Mouse (Mus musculus) cerebellum, adult 11 months (tissue): ENCODE measurements at regions not wholly inside any gene's neighbourhood (a gene's known extent, or its start where the extent isn't known, plus 50 kb on each side); places are given as distances from the start of the nearest gene placed in this dataset.
"Not testable (repeated sequence)": the region's sequence is repeated elsewhere in the genome, so short reads cannot be mapped to it uniquely, and the experiment has no call there.

Experiments used
- DNase-seq: peaks from one replicate; pipeline ENCODE4 v3.0.0; 2022

DNA sequence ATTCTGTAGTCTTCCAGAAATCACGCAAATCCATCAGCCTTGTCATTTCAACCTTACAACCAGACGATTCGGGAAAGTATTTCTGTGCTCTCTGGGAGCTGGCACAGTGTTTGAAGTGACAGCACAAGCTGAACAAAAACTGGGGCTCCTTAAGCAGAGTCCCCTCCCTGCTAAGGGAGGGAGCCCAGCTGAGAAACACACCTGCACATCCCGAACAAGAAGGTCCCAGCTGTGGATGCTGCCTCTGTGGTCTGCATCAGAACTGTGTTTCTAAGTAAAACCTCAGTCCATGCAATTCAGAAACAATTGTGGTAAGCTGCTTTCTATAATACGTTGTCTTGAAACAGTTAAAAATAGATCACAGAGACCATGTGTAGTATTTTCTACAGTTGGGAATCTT is 693.8 kb downstream of the Dad1 start:
- not testable (repeated sequence) for DNase-seq

DNA sequence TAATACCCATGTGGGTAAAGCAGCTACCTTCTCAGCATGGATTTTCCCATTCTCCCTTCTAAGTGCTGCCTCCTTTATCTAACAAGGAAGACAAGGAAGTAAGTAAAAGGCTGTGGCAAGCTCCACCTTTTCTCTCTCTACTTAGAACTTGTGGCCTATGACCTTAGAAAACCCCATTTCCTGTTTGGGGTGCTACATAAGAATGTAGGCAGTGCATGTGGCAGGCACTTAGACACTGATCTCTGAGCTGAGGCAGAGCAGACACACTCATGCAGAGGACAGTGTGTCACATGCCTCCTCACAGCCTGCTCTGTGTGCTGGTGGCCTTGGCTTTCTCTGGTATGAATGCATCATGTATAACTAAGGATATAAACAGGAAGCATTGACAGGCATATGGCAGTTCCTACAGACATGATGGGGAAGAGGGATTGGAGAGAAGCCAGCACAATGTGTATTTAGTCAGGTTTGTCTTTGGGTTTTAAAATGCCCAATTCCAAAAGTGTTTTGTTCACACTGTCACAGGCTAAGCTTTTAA is 694.5 kb downstream of the Dad1 start:
- not testable (repeated sequence) for DNase-seq

DNA sequence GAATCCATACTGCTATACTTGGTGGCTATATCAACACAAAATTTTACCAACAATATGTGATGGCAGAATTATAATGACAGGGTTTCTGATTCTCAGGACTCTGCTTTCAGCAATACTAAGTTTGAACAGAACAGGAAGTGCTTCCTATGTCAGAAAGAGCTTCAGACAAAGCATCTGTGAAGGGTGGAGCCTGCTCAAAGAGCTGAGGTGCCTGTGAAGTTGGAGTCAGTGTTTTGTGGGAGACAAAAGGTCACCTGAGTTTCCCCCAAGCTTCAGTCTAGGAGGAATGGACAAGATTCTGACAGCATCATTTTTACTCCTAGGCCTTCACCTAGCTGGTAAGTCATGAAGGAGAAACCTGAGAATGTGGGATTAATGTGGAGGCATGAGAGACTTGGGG is 700.1 kb downstream of the Dad1 start:
- DNase-seq = no peak

DNA sequence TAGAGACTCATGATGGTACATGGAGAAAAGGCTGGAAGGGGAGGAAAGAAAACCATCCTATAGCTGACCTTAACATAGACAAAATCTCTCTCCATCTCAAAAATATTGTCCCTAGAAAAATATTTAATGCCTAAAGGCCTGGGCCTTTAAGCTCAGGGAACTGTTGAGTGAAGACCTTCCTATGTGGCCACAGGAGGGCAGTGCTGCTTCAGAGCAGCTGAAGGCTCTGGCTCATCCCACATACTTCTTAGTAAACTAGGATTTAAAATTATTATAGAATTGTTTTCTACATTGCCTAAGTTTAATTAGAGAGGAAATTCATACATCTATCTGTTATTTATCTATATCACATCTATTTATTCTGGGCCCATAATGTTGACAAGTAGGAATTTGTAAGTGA is 706.5 kb downstream of the Dad1 start:
- not testable (repeated sequence) for DNase-seq

DNA sequence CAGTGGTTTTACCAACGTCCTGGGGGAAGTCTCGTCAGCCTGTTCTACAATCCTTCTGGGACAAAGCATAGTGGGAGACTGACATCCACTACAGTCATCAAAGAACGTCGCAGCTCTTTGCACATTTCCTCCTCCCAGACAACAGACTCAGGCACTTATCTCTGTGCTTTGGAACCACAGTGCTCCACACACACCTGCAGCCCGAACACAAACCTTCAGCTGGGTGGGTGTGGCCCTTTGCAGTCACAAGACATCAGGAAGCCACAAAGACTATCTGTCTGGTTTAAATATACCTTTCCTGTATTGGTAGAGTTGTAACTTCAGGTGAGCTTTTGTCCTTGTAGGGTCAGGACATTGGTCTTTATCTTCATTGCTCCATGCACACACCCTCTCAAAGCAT is 708.6 kb downstream of the Dad1 start:
- DNase-seq = no peak

DNA sequence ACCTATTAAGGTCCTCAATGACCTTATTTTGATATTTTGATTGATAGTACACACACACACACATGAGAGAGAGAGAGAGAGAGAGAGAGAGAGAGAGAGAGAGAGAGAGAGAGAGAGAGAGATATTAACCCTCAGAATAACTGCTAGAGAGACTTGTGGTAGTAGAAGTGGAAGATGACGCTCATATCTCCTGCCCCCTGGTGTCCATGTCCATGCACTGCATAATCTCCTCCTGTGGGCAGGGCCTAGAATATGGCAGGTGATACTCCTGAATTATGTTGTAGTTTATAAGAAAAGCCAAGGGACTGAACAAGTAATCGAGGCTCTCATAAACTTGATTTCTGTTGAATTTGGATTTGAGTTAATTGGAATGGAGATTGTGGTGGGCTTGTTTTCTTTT is 712.3 kb downstream of the Dad1 start:
- DNase-seq = not testable (repeated sequence)

DNA sequence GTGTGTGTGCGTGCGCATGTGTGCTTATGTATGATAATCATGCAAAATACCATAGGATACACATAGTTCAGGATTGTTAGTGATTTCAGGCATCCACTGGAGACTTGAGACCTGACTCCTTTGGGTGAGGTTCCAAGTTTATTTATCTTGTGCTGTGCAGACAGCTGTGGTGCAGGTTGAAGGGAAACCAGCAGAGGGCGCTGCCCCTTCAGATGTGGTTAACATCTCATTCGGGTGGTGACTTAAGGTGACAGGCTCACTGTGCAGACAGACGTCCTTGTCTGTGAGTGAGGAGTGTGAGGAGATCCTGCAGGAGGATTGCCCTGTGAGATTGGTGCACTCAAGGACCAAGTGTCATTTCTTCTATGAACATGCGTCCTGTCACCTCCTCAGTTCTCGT is 716.0 kb downstream of the Dad1 start:
- DNase-seq = not testable (repeated sequence)

DNA sequence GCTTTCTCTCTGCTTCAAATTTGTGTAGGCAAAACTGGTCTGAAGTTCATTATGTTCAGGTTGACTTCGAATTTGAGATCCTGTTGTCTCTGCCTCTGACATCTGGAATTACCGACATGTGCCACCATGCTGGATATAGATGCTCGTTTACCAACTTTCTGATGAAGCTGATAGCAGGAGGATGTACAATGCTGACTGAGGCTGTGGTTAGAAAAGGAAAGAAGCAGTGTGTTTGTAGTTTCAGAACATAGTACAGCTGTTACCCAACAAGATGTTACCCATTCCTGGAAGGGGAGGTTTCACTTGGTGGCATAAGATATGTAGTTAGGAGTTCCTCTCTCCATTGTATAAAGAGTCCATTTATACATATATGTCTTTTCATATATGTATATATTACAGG is 730.5 kb downstream of the Dad1 start:
- DNase-seq = not testable (repeated sequence)

DNA sequence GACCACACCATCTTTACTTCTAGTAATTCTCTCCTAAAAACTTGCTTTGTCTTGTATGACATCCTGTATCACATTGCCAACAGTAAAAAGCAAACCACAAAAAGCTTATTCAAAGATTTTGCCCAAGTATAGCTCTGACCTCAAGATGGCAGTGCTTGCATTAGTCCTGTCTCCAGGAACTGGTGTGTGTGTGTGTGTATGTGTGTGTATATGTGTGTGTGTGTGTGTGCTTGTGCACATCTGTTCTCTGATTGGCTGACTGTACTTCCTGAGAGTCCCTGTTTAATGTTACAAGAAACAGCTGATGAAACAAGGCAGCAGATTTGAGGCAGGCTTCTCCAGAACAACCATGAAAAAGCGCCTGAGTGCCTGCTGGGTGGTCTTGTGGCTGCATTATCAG is 735.0 kb downstream of the Dad1 start:
- DNase-seq = not testable (repeated sequence)

DNA sequence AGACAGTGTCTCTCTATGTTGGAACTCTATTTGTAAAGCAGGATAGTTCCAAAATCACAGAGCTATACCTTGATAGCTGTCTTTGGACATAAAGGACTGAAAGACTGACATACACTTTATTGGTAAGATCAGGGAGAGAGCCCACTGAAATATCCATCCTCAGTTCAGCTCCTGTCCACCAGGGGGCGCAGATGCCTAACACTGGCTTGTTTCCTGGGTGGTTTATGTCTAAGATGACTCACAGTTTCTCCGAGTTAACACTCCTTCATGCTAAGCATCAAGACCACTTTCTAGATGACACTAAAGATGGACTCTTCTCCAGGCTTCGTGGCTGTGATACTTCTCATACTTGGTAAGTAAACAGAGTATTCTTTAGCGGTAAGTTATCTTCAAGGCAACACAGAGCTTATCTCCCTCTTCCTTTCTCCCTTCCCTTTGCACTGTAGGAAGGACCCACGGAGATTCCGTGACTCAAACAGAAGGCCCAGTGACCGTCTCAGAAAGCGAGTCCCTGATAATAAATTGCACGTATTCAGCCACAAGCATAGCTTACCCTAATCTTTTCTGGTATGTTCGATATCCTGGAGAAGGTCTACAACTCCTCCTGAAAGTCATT is 737.2 kb downstream of the Dad1 start:
- not testable (repeated sequence) for DNase-seq

DNA sequence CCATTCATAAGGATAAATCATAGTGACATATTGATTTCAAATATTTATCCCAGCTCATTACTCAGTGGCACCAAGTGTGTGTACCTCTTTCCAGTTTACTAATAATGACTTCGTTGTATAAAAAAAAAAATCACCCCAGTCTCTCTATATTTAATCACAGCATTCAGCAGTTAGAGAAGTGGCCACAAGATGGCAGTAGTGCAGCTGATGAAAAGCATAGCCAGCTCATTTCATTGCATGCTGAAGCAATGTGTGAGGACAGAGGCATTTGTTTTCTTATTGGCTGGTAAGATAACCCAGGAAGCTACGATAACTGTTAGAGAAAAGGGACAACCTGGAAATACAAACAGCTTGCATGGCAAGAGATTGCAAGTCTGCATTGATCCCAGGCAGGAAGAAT is 748.5 kb downstream of the Dad1 start:
- DNase-seq = not testable (repeated sequence)

DNA sequence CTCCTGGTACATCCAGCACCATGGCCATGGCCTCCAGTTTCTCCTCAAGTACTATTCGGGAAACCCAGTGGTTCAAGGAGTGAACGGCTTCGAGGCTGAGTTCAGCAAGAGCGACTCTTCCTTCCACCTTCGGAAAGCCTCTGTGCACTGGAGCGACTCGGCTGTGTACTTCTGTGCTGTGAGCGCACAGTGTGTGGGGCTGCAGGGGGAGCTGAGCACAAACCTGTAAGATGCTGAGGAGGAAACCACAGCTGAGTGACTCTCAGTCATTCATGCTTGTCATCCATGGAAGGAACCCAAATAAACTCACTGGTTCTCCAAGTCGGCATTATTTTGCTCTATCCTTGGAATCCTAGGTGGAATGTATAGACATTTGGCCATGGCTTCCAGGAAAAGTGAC is 765.5 kb downstream of the Dad1 start:
- DNase-seq = not testable (repeated sequence)

DNA sequence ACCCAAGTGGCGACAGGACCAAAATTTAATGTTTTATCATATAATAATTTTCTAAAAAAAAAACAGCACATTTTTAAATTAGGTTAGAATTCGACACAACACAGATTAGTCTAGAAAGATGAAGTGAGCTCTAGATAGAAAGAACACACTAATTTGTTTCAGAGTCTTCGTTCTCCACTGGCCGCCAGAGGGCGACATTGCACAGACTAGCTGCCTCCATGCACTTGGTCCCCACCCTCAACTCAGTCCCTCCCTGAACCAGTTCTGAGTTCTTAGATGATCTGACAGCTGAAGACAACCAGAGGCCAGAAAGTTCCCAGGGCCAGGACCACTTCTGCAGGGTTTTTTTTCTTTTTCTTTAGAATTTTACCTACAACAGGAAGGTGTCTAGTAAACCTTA is 766.3 kb downstream of the Dad1 start:
- not testable (repeated sequence) for DNase-seq

DNA sequence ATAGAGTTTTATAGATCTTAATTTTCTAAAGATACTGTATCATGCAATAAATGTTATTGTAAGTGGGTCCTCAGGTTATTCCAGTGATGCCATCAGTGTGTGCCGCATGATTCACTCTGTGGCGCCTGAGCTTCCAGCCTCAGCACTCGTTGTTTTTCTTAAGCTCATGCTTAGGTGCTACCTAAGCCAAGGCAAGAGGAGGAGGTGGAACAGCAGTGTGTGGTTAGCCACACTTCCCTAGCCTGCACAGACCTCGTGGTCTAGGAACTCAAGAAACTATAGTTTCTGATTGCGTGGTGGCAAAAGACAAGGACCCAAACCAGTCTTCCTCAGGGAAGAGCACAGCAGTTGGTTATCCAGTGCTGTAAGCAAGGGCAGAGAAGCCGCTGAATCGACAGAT is 779.7 kb downstream of the Dad1 start:
- not testable (repeated sequence) for DNase-seq

DNA sequence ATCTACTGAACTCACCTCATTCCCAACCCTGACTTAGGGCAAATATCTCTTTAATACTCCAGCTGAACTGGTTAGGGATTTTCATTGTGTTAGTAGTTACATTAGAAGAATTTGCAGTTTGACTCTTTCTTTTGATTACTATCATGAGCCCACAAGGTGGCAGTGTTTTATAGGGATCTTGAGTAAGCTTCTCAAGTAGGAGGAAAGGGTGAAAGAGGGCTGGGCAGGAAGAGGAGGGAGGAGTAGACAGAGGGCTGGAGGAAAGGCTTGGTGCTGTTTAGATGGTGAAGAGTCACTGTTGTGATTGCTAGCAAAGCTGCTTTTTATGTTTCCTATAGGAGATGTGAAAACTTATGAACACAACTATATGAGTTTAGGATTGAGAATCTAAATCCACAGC is 793.1 kb downstream of the Dad1 start:
- not testable (repeated sequence) for DNase-seq

DNA sequence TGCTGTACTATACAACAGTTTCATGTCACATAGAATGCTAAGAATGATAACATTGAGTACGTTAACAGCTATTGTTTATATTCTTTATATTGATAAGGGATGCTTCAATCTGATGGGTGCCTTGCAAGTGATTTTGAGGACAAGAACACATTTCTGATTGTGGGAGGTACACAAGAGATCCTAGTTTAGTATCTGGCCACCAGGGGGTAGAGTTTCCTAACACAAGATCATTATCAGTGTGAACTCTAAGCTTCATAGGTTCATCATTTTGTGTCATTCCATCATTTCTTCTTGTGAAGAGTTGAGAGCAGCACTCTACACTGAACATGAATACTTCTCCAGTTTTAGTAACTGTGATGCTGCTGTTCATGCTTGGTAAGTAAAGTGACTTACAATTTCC is 799.9 kb downstream of the Dad1 start:
- DNase-seq = no peak

DNA sequence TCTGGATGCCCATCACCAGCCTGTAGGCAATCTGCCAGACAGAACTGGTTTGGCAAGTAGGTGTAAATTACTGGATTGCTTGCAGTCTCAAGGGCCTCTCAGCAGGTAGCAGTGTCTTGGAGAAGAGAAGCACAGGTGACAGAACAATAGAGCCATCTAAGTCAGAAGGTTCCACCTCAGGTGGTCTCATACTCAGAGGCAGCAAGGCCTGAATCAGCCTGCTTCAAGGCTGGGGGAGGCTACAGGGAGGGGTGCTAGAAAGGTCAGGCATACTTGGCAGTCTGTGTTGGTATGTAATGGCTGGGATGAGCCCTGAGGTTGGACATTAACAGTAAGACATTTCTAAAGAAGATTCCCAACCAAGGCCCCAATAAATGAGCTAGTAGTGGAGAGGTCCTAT is 814.3 kb downstream of the Dad1 start:
- DNase-seq = not testable (repeated sequence)

DNA sequence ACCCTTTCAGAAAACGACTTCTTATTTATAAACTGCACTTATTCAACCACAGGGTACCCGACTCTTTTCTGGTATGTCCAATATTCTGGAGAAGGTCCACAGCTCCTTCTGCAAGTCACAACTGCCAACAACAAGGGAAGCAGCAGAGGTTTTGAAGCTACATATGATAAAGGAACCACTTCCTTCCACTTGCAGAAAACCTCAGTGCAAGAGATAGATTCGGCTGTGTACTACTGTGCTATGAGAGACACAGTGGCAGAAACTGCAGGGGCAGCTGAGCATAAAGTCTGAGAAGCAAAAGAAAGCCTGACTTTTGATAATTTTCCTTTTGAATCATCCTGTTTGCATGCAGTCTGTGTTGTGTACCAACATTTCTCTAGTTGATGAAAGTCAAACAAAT is 823.8 kb downstream of the Dad1 start:
- not testable (repeated sequence) for DNase-seq

DNA sequence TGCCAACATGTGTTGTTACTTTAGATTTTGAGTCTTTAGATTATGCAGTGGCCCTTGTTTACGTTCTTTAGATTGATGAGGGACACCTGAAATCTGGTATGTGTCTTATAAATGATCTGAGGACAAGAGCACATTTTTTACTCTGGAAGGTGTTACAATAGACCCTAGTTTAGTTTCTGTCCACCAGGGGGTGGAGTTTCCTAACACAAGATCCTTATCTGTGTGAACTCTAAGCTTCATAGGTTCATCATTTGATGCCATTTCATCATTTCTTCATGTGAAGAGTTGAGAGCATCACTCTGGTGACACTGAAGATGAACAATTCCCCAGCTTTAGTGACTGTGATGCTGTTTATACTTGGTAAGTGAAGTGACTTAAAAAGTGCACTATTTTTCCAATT is 825.5 kb downstream of the Dad1 start:
- DNase-seq = not testable (repeated sequence)

DNA sequence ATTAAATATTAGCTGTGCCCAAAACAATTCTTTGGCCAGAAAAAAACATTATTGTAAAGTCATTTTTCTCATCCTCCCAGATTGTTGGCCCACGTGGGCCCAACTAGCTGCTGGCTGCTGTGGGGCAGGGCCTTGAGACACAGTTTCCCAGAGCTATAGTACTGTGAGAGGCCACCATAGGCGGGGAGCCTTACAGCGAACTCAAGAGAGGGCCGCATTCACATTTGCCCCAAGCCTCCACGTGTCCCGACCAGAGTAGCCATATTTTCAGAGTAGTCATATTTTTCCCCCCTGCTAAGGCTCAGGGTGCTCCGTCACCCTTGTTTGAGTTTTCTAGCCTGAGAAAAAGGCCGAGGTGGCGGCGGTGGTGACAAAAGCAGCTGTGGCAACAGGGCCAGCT is 826.3 kb downstream of the Dad1 start:
- not testable (repeated sequence) for DNase-seq

DNA sequence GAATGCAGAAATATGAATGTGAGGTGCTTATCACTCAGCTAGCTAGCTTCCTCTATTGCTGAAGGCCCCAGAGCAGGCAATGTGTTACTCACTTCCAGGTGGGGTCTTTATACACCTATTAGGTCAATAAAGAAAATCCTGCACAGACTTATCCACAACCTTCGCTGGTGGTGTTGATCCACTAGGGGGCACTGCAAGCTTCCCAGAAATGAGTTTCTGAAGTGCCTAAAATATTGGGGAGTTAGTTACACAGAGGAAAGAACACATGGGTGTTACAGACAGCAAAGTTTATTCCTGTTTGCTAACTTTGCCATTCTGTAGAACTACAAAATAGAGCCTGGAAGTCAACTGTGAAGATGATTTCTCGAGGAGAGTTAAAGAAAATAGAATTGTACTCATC is 836.9 kb downstream of the Dad1 start:
- DNase-seq = not testable (repeated sequence)

DNA sequence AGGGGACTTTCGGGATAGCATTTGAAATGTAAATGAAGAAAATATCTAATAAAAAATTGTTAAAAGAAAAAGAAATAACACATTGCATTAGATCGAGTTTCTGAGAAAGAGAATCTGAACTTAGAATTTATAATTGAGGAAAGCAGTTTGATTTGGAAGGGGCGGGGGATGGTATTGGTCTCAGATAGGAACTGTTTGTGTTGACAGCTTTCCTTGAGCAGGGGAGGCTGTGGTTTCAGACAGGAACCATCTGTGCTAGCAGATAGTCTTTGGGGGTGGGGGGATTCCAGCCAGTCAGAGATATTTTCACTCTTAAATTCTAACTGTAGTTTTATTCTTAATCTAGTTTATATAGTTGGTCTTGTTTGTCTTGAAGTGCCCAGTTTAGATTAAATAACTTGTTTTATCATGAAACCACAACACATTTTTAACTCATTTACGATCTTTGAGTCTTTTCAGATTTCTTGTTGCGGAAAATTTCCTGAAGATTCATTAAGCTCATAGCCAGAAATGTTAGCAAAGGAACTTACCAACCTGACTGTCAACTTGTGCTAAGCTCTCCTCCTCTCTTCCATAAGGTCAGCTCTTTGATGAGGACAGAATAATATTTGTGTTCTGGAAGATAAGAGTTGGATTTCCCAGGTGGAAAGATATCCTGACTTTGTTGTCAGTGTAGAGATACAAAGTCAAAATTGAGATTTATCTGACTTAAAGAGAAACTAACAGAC is 846.2 kb downstream of the Dad1 start:
- DNase-seq = not testable (repeated sequence)

DNA sequence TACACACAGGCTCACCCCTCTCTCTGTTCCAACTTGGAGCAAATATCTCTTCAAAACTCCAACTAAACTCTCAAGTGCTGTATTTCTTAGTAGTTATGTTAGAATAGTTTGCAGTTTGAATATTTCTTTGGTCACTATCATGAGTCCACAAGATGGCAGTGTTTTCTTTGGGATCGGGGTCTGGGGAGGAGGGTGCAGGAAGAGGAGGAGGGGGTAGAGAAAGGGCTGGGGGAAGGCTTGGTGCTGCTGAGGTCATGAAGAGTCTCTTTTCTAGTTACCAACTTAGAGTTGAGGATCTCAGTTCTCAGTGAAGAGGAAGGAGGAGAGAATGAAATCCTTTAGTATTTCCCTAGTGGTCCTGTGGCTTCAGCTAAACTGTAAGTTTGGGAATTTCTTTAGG is 863.6 kb downstream of the Dad1 start:
- DNase-seq = not testable (repeated sequence)

DNA sequence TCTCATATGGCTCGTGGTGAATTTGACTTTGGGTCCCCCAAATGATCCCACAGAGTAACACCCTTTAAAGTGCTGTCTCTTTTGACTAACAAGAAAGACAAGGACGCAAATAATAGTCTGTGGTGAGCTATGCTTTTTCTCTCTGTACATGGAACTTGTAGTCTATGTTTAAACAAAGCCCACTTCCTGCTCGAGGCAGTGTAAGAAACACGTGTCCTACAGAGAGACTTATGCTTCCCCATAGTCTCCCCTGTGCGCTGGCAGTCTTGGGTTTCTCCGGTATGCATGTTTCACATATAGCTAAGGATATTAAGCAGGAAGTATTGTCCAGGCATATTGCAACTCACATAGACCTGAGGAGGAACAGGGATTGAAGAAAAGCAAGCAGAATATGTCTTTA is 879.0 kb upstream of the Olfr1507 start:
- not testable (repeated sequence) for DNase-seq
